Comparison of ENCODE assay signal across 10 mouse cellular contexts in genomic region chr2:153432492-153432891, GRCm38 (mm10).
DNase-seq lines count a peak whose midpoint lies in the region; ATAC-seq and TF ChIP-seq lines count a peak whose summit lies in the region.
"Had no signal": no experiment of that assay in that cellular context is flagged by ENCODE, and none has a peak within 500 bp of the region (broad histone marks: within the 10 kb centered on the region; RNA-seq: fewer than 3 reads in every experiment).

No protein-coding gene starts in this region.

- no peak overlapping the region for H3K4me3 ChIP-seq in hindbrain, embryonic 11.5 days (ENCODE audit: low read depth, low read length)
- no peak overlapping the region for H3K4me3 ChIP-seq in hindbrain, embryonic 14.5 days (replicated peaks; ENCODE audit: low read length)
- no peak overlapping the region for H3K4me3 ChIP-seq in myocyte

- H3K4me1 ChIP-seq in hindbrain, embryonic 11.5 days (replicated peaks; ENCODE audit: control insufficient read depth, insufficient read depth, low read length), result peaks cover 21% of the 10 kb centered on the region
- H3K4me1 ChIP-seq in hindbrain, embryonic 14.5 days (replicated peaks; ENCODE audit: control insufficient read depth, insufficient read depth, low read length), result peaks cover 42% of the 10 kb centered on the region

- ATAC-seq in hindbrain, embryonic 11.5 days (ENCODE audit: low FRiP score), result peak; percentile 39
- ATAC-seq in hindbrain, embryonic 14.5 days (ENCODE audit: low FRiP score), result no peak
- no peak for ATAC-seq in CD4-positive, CD25-positive, alpha-beta regulatory T cell, adult 4 months

- 26% methylated on average over 7 of the region's 7 CpGs for WGBS in hindbrain, embryonic 11.5 days
- 30% methylated on average over 7 of the region's 7 CpGs for WGBS in hindbrain, embryonic 14.5 days

- no peaks in the 10 kb centered on the region for H3K27me3 ChIP-seq in hindbrain, embryonic 11.5 days (ENCODE audit: control insufficient read depth, insufficient read depth, low read length)
- H3K27me3 ChIP-seq in hindbrain, embryonic 14.5 days (ENCODE audit: control insufficient read depth, insufficient read depth, low read length), result no peaks in the 10 kb centered on the region
- H3K27me3 ChIP-seq in myocyte (ENCODE audit: control insufficient read depth, insufficient read depth, insufficient read length), result no peaks in the 10 kb centered on the region

- H3K4me2 ChIP-seq in hindbrain, embryonic 11.5 days (replicated peaks; ENCODE audit: low read depth, low read length), result no peak overlapping the region
- H3K4me2 ChIP-seq in hindbrain, embryonic 14.5 days (replicated peaks), result no peak overlapping the region
- peak overlapping the region; percentile 6 for H3K4me2 ChIP-seq in myocyte (ENCODE audit: low read depth)

- no peak for TF ChIP-seq POLR2A in myocyte (IDR thresholded peaks at IDR 0.05; ENCODE audit: insufficient read length, low read depth)

- H3K79me2 ChIP-seq in myocyte (ENCODE audit: control insufficient read depth, insufficient read depth), result no peaks in the 10 kb centered on the region

- DNase-seq in hindbrain, embryonic 11.5 days (ENCODE audit: low spot score), result peak; percentile 24
- no peak for DNase-seq in hindbrain, embryonic 14.5 days (ENCODE audit: low spot score)
- peak; percentile 38 for DNase-seq in heart, postnatal 4 days
- DNase-seq in kidney, postnatal 25 days, result peak; percentile 38 to 66
- DNase-seq in layer of hippocampus, postnatal 10 days (ENCODE audit: low spot score in 2 of 2), result no peak
- DNase-seq: cerebellum, postnatal 10 days; gastrocnemius, postnatal 36 days; right cerebral cortex, postnatal 14 days had no signal

- no peaks in the 10 kb centered on the region; the same call in 1 of the 2 replicates for H3K36me3 ChIP-seq in hindbrain, embryonic 11.5 days (ENCODE audit: control insufficient read depth, insufficient read depth, low read length)
- peaks cover 69% of the 10 kb centered on the region for H3K36me3 ChIP-seq in hindbrain, embryonic 14.5 days (replicated peaks; ENCODE audit: control insufficient read depth, insufficient read depth)
- H3K36me3 ChIP-seq in myocyte (ENCODE audit: control insufficient read depth, insufficient read depth), result no peaks in the 10 kb centered on the region

- H3K9ac ChIP-seq in hindbrain, embryonic 11.5 days (ENCODE audit: low read depth, low read length), result no peak overlapping the region
- no peak overlapping the region for H3K9ac ChIP-seq in hindbrain, embryonic 14.5 days

- no peaks in the 10 kb centered on the region for H3K9me3 ChIP-seq in hindbrain, embryonic 11.5 days (ENCODE audit: control insufficient read depth, low read length)
- H3K9me3 ChIP-seq in hindbrain, embryonic 14.5 days (ENCODE audit: control insufficient read depth, low read length), result no peaks in the 10 kb centered on the region

- H3ac ChIP-seq in myocyte (ENCODE audit: control insufficient read depth, insufficient read length), result no peak overlapping the region

- H3K27ac ChIP-seq in hindbrain, embryonic 11.5 days (ENCODE audit: low read depth, low read length), result peak overlapping the region; percentile 33; the same call in 1 of the 2 replicates
- H3K27ac ChIP-seq in hindbrain, embryonic 14.5 days, result no peak overlapping the region

TF ChIP-seq in myocyte, 11 proteins besides CTCF, POLR2A, EP300 and RAD21:
- no peak for TF ChIP-seq E2F4 (IDR thresholded peaks at IDR 0.05; ENCODE audit: insufficient read depth)
- TF ChIP-seq USF1 (IDR thresholded peaks at IDR 0.05; ENCODE audit: low read depth), result no peak
- no peak for TF ChIP-seq TCF3 (IDR thresholded peaks at IDR 0.05; ENCODE audit: insufficient read length, low read depth)
- TF ChIP-seq MAX (IDR thresholded peaks at IDR 0.05; ENCODE audit: low read depth), result no peak
- TF ChIP-seq TCF12 (IDR thresholded peaks at IDR 0.05; ENCODE audit: insufficient read depth, poor library complexity, severe bottlenecking), result no peak
- TF ChIP-seq POLR2AphosphoS2 (IDR thresholded peaks at IDR 0.05; ENCODE audit: insufficient read length, low read depth), result no peak
- TF ChIP-seq REST (IDR thresholded peaks at IDR 0.05; ENCODE audit: insufficient read depth, insufficient read length), result no peak
- TF ChIP-seq CEBPB (IDR thresholded peaks at IDR 0.05; ENCODE audit: insufficient read depth, poor library complexity, severe bottlenecking), result no peak

Comparison
In these comparisons a context has a peak if more than half of its experiments do, and no peak if none do; other contexts are left out.
1. DNase-seq: peak in hindbrain, embryonic 11.5 days (single experiment), heart, postnatal 4 days (single experiment) and kidney, postnatal 25 days (2 of 2); none in hindbrain, embryonic 14.5 days (single experiment) and layer of hippocampus, postnatal 10 days (0 of 2).